Mouse (Mus musculus): ENCODE measurements around the gene Kcnip4.

Kcnip4 gene

GRCm38 (mm10) chr5:48942378-48943088 is 582.2 kb downstream of the Kcnip4 start:
- no peak for DNase-seq (ENCODE audit: inconsistent age in 2 of 2, low spot score in 1 of 2)

- no peak for DNase-seq (ENCODE audit: inconsistent age in 2 of 2, low spot score in 1 of 2)
Observed at GRCm38 (mm10) chr5:48931881-48932280, 592.8 kb downstream of the Kcnip4 start.

GRCm38 (mm10) chr5:48890216-48890615 is 634.5 kb downstream of the Kcnip4 start:
- DNase-seq (ENCODE audit: inconsistent age in 2 of 2, low spot score in 1 of 2), result no peak

GRCm38 (mm10) chr5:48889395-48890194 is 635.1 kb downstream of the Kcnip4 start:
- DNase-seq (ENCODE audit: inconsistent age in 2 of 2, low spot score in 1 of 2), result peak; percentile 3 to 42

GRCm38 (mm10) chr5:48878081-48878480 is 646.6 kb downstream of the Kcnip4 start:
- no peak for DNase-seq (ENCODE audit: inconsistent age in 2 of 2, low spot score in 1 of 2)

- no peak for DNase-seq (ENCODE audit: inconsistent age in 2 of 2, low spot score in 1 of 2)
Observed at GRCm38 (mm10) chr5:48864268-48864967, 660.3 kb downstream of the Kcnip4 start.

GRCm38 (mm10) chr5:48840971-48841370 is 683.7 kb downstream of the Kcnip4 start:
- DNase-seq (ENCODE audit: inconsistent age in 2 of 2, low spot score in 1 of 2), result no peak

GRCm38 (mm10) chr5:48795526-48795925 is 729.2 kb downstream of the Kcnip4 start:
- DNase-seq (ENCODE audit: inconsistent age in 2 of 2, low spot score in 1 of 2), result peak; percentile 16 to 58

GRCm38 (mm10) chr5:48779376-48779775 is 745.3 kb downstream of the Kcnip4 start:
- DNase-seq (ENCODE audit: inconsistent age in 2 of 2, low spot score in 1 of 2), result no peak

- no peak for DNase-seq (ENCODE audit: inconsistent age in 2 of 2, low spot score in 1 of 2)
Observed at GRCm38 (mm10) chr5:48748613-48749012, 776.1 kb downstream of the Kcnip4 start.

GRCm38 (mm10) chr5:48737640-48738039 is 787.1 kb downstream of the Kcnip4 start:
- peak in 1 of 2 experiments; percentile 66 for DNase-seq (ENCODE audit: inconsistent age in 2 of 2, low spot score in 1 of 2)

GRCm38 (mm10) chr5:48718166-48718565 is 806.5 kb downstream of the Kcnip4 start:
- no peak for DNase-seq (ENCODE audit: inconsistent age in 2 of 2, low spot score in 1 of 2)

GRCm38 (mm10) chr5:48705997-48706396 is 818.7 kb downstream of the Kcnip4 start:
- DNase-seq (ENCODE audit: inconsistent age in 2 of 2, low spot score in 1 of 2), result no peak

GRCm38 (mm10) chr5:48687068-48687467 is 837.6 kb downstream of the Kcnip4 start:
- DNase-seq (ENCODE audit: inconsistent age in 2 of 2, low spot score in 1 of 2), result no peak

- DNase-seq (ENCODE audit: inconsistent age in 2 of 2, low spot score in 1 of 2), result no peak
Observed at GRCm38 (mm10) chr5:48679733-48680595, 844.7 kb downstream of the Kcnip4 start.

GRCm38 (mm10) chr5:48662504-48662903 is 862.2 kb downstream of the Kcnip4 start:
- DNase-seq (ENCODE audit: inconsistent age in 2 of 2, low spot score in 1 of 2), result no peak

GRCm38 (mm10) chr5:48659975-48660374 is 864.7 kb downstream of the Kcnip4 start:
- no peak for DNase-seq (ENCODE audit: inconsistent age in 2 of 2, low spot score in 1 of 2)

- peak; percentile 41 to 79 for DNase-seq (ENCODE audit: inconsistent age in 2 of 2, low spot score in 1 of 2)
Observed at GRCm38 (mm10) chr5:48650496-48650895, 874.2 kb downstream of the Kcnip4 start.

GRCm38 (mm10) chr5:48636675-48637074 is 888.0 kb downstream of the Kcnip4 start:
- no peak for DNase-seq (ENCODE audit: inconsistent age in 2 of 2, low spot score in 1 of 2)

- DNase-seq (ENCODE audit: inconsistent age in 2 of 2, low spot score in 1 of 2), result no peak
Observed at GRCm38 (mm10) chr5:48633631-48634030, 891.1 kb downstream of the Kcnip4 start.

GRCm38 (mm10) chr5:48623370-48623769 is 901.3 kb downstream of the Kcnip4 start:
- no peak for DNase-seq (ENCODE audit: inconsistent age in 2 of 2, low spot score in 1 of 2)
